Mouse (Mus musculus): Measurements from ENCODE around the gene Trim16. TPM values are rescaled to one million over a fixed set of nuclear protein-coding genes. Genes with fewer than 3 reads are reported as not detected.

Gene Trim16
- total and polyA plus RNA-seq, 2 experiments from 2014 or later: 4.8 to 4.9 TPM

- Histone ChIP-seq H3K9ac (no peak overlapping the region), H3K9me3 (ENCODE audit: low read length) (no peaks in the 10 kb centered on the region), H3K4me2 (ENCODE audit: low read depth) (no peak overlapping the region), H3K4me1 (ENCODE audit: insufficient read depth) (no peaks in the 10 kb centered on the region), H3K4me3 (ENCODE audit: low read depth, low read length) (no peak overlapping the region), H3K27me3 (ENCODE audit: insufficient read depth, low read length) (no peaks in the 10 kb centered on the region), H3K27ac (ENCODE audit: low read depth, low read length) (no peak overlapping the region), H3K36me3 (ENCODE audit: insufficient read depth) (no peaks in the 10 kb centered on the region)
- 86% methylated on average over 6 of the region's 6 CpGs for WGBS
- ATAC-seq (no peak), DNase-seq (no peak)
- no peak for TF ChIP-seq CTCF (IDR thresholded peaks at IDR 0.05; ENCODE audit: low read depth)
Measured at GRCm38 (mm10) chr11:62812268-62812667, 7.8 kb upstream of the Trim16 start.

GRCm38 (mm10) chr11:62813497-62813896, 6.5 kb upstream of the Trim16 start:
- H3K4me1 ChIP-seq (ENCODE audit: insufficient read depth): no peaks in the 10 kb centered on the region
- no peak overlapping the region for H3K9ac ChIP-seq
- no peak for ATAC-seq
- H3K27me3 ChIP-seq (ENCODE audit: insufficient read depth, low read length): no peaks in the 10 kb centered on the region
- no peaks in the 10 kb centered on the region for H3K9me3 ChIP-seq (ENCODE audit: low read length)
- no peak overlapping the region for H3K4me3 ChIP-seq (ENCODE audit: low read depth, low read length)
- H3K4me2 ChIP-seq (ENCODE audit: low read depth): no peak overlapping the region
- no peak for TF ChIP-seq CTCF (IDR thresholded peaks at IDR 0.05; ENCODE audit: low read depth)
- DNase-seq: no peak
- WGBS: 53% methylated on average over 1 of the region's 1 CpGs
- no peaks in the 10 kb centered on the region for H3K36me3 ChIP-seq (ENCODE audit: insufficient read depth)
- no peak overlapping the region for H3K27ac ChIP-seq (ENCODE audit: low read depth, low read length)

- no peak for DNase-seq
- WGBS: 79% methylated on average over 6 of the region's 6 CpGs
Measured at GRCm38 (mm10) chr11:62813970-62814624, 5.9 kb upstream of the Trim16 start.

GRCm38 (mm10) chr11:62814625-62815024, 5.4 kb upstream of the Trim16 start:
- H3K36me3 ChIP-seq (ENCODE audit: insufficient read depth): no peaks in the 10 kb centered on the region
- WGBS: 51% methylated on average over 4 of the region's 4 CpGs
- H3K4me3 ChIP-seq (ENCODE audit: low read depth, low read length): no peak overlapping the region
- no peak overlapping the region for H3K4me2 ChIP-seq (ENCODE audit: low read depth)
- H3K9ac ChIP-seq: no peak overlapping the region
- ATAC-seq: no peak
- H3K4me1 ChIP-seq (ENCODE audit: insufficient read depth): no peaks in the 10 kb centered on the region
- no peak for DNase-seq
- H3K9me3 ChIP-seq (ENCODE audit: low read length): no peaks in the 10 kb centered on the region
- no peak overlapping the region for H3K27ac ChIP-seq (ENCODE audit: low read depth, low read length)
- no peaks in the 10 kb centered on the region for H3K27me3 ChIP-seq (ENCODE audit: insufficient read depth, low read length)
- no peak for TF ChIP-seq CTCF (IDR thresholded peaks at IDR 0.05; ENCODE audit: low read depth)

More at GRCm38 (mm10) chr11:62813970-62814624, 5.9 kb upstream of the Trim16 start:
- no peaks in the 10 kb centered on the region for H3K36me3 ChIP-seq (ENCODE audit: insufficient read depth)
- no peak for ATAC-seq
- TF ChIP-seq CTCF (IDR thresholded peaks at IDR 0.05; ENCODE audit: low read depth): no peak
- H3K4me3 ChIP-seq (ENCODE audit: low read depth, low read length): no peak overlapping the region
- no peaks in the 10 kb centered on the region for H3K27me3 ChIP-seq (ENCODE audit: insufficient read depth, low read length)
- no peaks in the 10 kb centered on the region for H3K9me3 ChIP-seq (ENCODE audit: low read length)
- no peak overlapping the region for H3K4me2 ChIP-seq (ENCODE audit: low read depth)
- no peak overlapping the region for H3K27ac ChIP-seq (ENCODE audit: low read depth, low read length)
- no peak overlapping the region for H3K9ac ChIP-seq
- no peaks in the 10 kb centered on the region for H3K4me1 ChIP-seq (ENCODE audit: insufficient read depth)

- Histone ChIP-seq H3K9me3 (ENCODE audit: low read length) (no peaks in the 10 kb centered on the region), H3K4me1 (ENCODE audit: insufficient read depth) (peaks cover 4% of the 10 kb centered on the region; the same call in 1 of the 2 replicates), H3K4me2 (ENCODE audit: low read depth) (no peak overlapping the region), H3K27ac (ENCODE audit: low read depth, low read length) (no peak overlapping the region), H3K36me3 (ENCODE audit: insufficient read depth) (no peaks in the 10 kb centered on the region), H3K9ac (no peak overlapping the region), H3K4me3 (ENCODE audit: low read depth, low read length) (no peak overlapping the region), H3K27me3 (ENCODE audit: insufficient read depth, low read length) (no peaks in the 10 kb centered on the region)
- ATAC-seq (no peak), DNase-seq (no peak)
- 93% methylated on average over 1 of the region's 1 CpGs for WGBS
- TF ChIP-seq CTCF (IDR thresholded peaks at IDR 0.05; ENCODE audit: low read depth): no peak
Measured at GRCm38 (mm10) chr11:62815438-62815837, 4.6 kb upstream of the Trim16 start.

GRCm38 (mm10) chr11:62816591-62816990, 3.4 kb upstream of the Trim16 start:
- Histone ChIP-seq H3K36me3 (ENCODE audit: insufficient read depth) (no peaks in the 10 kb centered on the region), H3K27me3 (ENCODE audit: insufficient read depth, low read length) (no peaks in the 10 kb centered on the region), H3K9ac (no peak overlapping the region), H3K4me2 (ENCODE audit: low read depth) (no peak overlapping the region), H3K4me1 (ENCODE audit: insufficient read depth) (peaks cover 9% of the 10 kb centered on the region; the same call in 1 of the 2 replicates), H3K9me3 (ENCODE audit: low read length) (no peaks in the 10 kb centered on the region), H3K4me3 (ENCODE audit: low read depth, low read length) (no peak overlapping the region), H3K27ac (ENCODE audit: low read depth, low read length) (no peak overlapping the region)
- ATAC-seq: no peak
- no peak for DNase-seq
- 64% methylated on average over 6 of the region's 6 CpGs for WGBS
- TF ChIP-seq CTCF (IDR thresholded peaks at IDR 0.05; ENCODE audit: low read depth): no peak

GRCm38 (mm10) chr11:62819059-62819686, 858 bp upstream of the Trim16 start:
- Histone ChIP-seq H3K9me3 (ENCODE audit: low read length) (no peaks in the 10 kb centered on the region), H3K4me2 (ENCODE audit: low read depth) (no peak overlapping the region), H3K27me3 (ENCODE audit: insufficient read depth, low read length) (no peaks in the 10 kb centered on the region), H3K27ac (ENCODE audit: low read depth, low read length) (no peak overlapping the region), H3K4me3 (ENCODE audit: low read depth, low read length) (no peak overlapping the region), H3K4me1 (ENCODE audit: insufficient read depth) (peaks cover 9% of the 10 kb centered on the region; the same call in 1 of the 2 replicates), H3K9ac (no peak overlapping the region), H3K36me3 (ENCODE audit: insufficient read depth) (no peaks in the 10 kb centered on the region)
- DNase-seq (no peak), ATAC-seq (no peak)
- TF ChIP-seq CTCF (IDR thresholded peaks at IDR 0.05; ENCODE audit: low read depth): no peak
- WGBS: 96% methylated on average over 8 of the region's 8 CpGs
